Mouse (Mus musculus) CH12.LX (cell line): ENCODE measurements around the gene Spata6. TPM values are rescaled to one million over a fixed set of nuclear protein-coding genes. Genes with fewer than 3 reads are reported as not detected.

Experiments
- DNase-seq: peaks from one replicate; pipeline ENCODE4 v3.0.0-alpha.2; 2013; ENCODE audit errors: extremely low read depth
- H3K27ac ChIP-seq: 2 replicates; pipeline ENCODE4 v1.5.1; 2012; ENCODE audit warnings: low read depth, mild to moderate bottlenecking, control low read depth, moderate library complexity; ENCODE audit not compliant: insufficient read depth
- H3K27me3 ChIP-seq: replicated peaks from 2 replicates; pipeline ENCODE3; 2012; ENCODE audit warnings: inconsistent platforms
- H3K36me3 ChIP-seq, 2 experiments: replicated peaks in 1 of 2; 2 replicates each; pipeline versions ENCODE3 to v1.6.1; 2012; ENCODE audit warnings: inconsistent platforms in 1 of 2, low read length in 1 of 2, mild to moderate bottlenecking in 1 of 2, mixed read lengths in 1 of 2, moderate library complexity in 1 of 2; ENCODE audit not compliant: control insufficient read depth in 1 of 2, insufficient read depth in 1 of 2
- H3K4me1 ChIP-seq, 2 experiments: 2 replicates each; pipeline ENCODE4 v1.6.1; 2012; ENCODE audit warnings: inconsistent platforms in 1 of 2, moderate library complexity in 1 of 2; ENCODE audit not compliant: insufficient read depth in 2 of 2, control insufficient read depth in 1 of 2
- H3K4me2 ChIP-seq: 2 replicates; pipeline ENCODE4 v1.6.1; 2012; ENCODE audit warnings: low read depth, mild to moderate bottlenecking, control low read depth; ENCODE audit not compliant: poor library complexity, insufficient read depth, severe bottlenecking
- H3K4me3 ChIP-seq, 3 experiments: fragments of 150-350 bp in 1 of 3; sonication (generic) in 1 of 3; replicated peaks in 1 of 3; 2 replicates each; pipeline versions ENCODE3 to v1.5.1; 2011 to 2012; ENCODE audit warnings: low read depth in 2 of 3, low read length in 2 of 3, mild to moderate bottlenecking in 2 of 3, moderate library complexity in 2 of 3, control low read depth in 1 of 3, improper control_type of control experiment in 1 of 3, inconsistent platforms in 1 of 3, mixed read lengths in 1 of 3; ENCODE audit not compliant: poor library complexity in 1 of 3
- H3K79me2 ChIP-seq: replicated peaks from 2 replicates; pipeline ENCODE4 v1.6.1; 2012; ENCODE audit warnings: mild to moderate bottlenecking, moderate library complexity; ENCODE audit not compliant: control insufficient read depth, poor library complexity, insufficient read depth, severe bottlenecking; ENCODE audit errors: extremely low read depth
- H3K9ac ChIP-seq: 2 replicates; pipeline ENCODE4 v1.6.1; 2012; ENCODE audit warnings: low read depth, mild to moderate bottlenecking, control low read depth, moderate library complexity; ENCODE audit not compliant: insufficient read depth
- H3K9me3 ChIP-seq: replicated peaks from 2 replicates; pipeline ENCODE3; 2012; ENCODE audit warnings: low read length, inconsistent platforms, mixed read lengths
- BHLHE40 ChIP-seq: IDR thresholded peaks from 2 replicates; pipeline ENCODE4 v1.6.1; 2011; ENCODE audit warnings: mild to moderate bottlenecking, low read depth, low read length, improper control_type of control experiment
- CHD2 ChIP-seq: IDR thresholded peaks from 2 replicates; pipeline ENCODE4 v1.6.1; 2011; ENCODE audit warnings: low read length, improper control_type of control experiment
- CTCF ChIP-seq, 2 experiments: IDR thresholded peaks in 1 of 2; conservative IDR thresholded peaks in 1 of 2; 2 replicates each; pipeline ENCODE4 v1.5.1; 2011 to 2012; ENCODE audit warnings: low read depth in 2 of 2, low read length in 2 of 2, improper control_type of control experiment in 1 of 2, inconsistent platforms in 1 of 2, mild to moderate bottlenecking in 1 of 2, moderate library complexity in 1 of 2
- ELF1 ChIP-seq: IDR thresholded peaks from 2 replicates; pipeline ENCODE4 v1.6.1; 2014; ENCODE audit warnings: low read depth, mild to moderate bottlenecking, inconsistent platforms, low read length, improper control_type of control experiment
- JUND ChIP-seq: conservative IDR thresholded peaks from 2 replicates; pipeline ENCODE4 v1.6.1; 2011; ENCODE audit warnings: low read depth, low read length, improper control_type of control experiment
- KAT2A ChIP-seq: IDR thresholded peaks from 2 replicates; pipeline ENCODE4 v1.6.1; 2012; ENCODE audit warnings: low read length, improper control_type of control experiment, inconsistent platforms; ENCODE audit not compliant: insufficient replicate concordance
- MAFK ChIP-seq: IDR thresholded peaks from 2 replicates; pipeline ENCODE4 v1.6.1; 2011; ENCODE audit warnings: low read length, improper control_type of control experiment; ENCODE audit not compliant: insufficient replicate concordance
- MAZ ChIP-seq: IDR thresholded peaks from 2 replicates; pipeline ENCODE4 v1.6.1; 2012; ENCODE audit warnings: low read depth, mild to moderate bottlenecking, inconsistent platforms, low read length, improper control_type of control experiment, moderate library complexity
- NRF1 ChIP-seq: IDR thresholded peaks from 2 replicates; pipeline ENCODE4 v1.6.1; 2014; ENCODE audit warnings: low read depth, mild to moderate bottlenecking, inconsistent platforms, low read length, improper control_type of control experiment, moderate library complexity
- RAD21 ChIP-seq: IDR thresholded peaks from 2 replicates; pipeline ENCODE4 v1.6.1; 2011; ENCODE audit warnings: low read depth, mild to moderate bottlenecking, low read length, improper control_type of control experiment, moderate library complexity
- RCOR1 ChIP-seq: conservative IDR thresholded peaks from 2 replicates; pipeline ENCODE4 v1.6.1; 2012; ENCODE audit warnings: low read depth, mild to moderate bottlenecking, inconsistent platforms, low read length, improper control_type of control experiment
- SIN3A ChIP-seq: IDR thresholded peaks from 2 replicates; pipeline ENCODE4 v1.6.1; 2012; ENCODE audit warnings: low read length, improper control_type of control experiment, inconsistent platforms
- USF1 ChIP-seq: IDR thresholded peaks from 2 replicates; pipeline ENCODE4 v1.6.1; 2014; ENCODE audit warnings: low read depth, mild to moderate bottlenecking, inconsistent platforms, low read length, improper control_type of control experiment
- USF2 ChIP-seq: conservative IDR thresholded peaks from 2 replicates; pipeline ENCODE4 v1.6.1; 2011; ENCODE audit warnings: low read depth, low read length, improper control_type of control experiment
- ZC3H11A ChIP-seq: IDR thresholded peaks from 2 replicates; pipeline ENCODE4 v1.6.1; 2012; ENCODE audit warnings: low read depth, mild to moderate bottlenecking, inconsistent platforms, low read length, improper control_type of control experiment
- ZKSCAN1 ChIP-seq: IDR thresholded peaks from 2 replicates; pipeline ENCODE4 v1.6.1; 2012; ENCODE audit warnings: low read depth, inconsistent platforms, low read length, improper control_type of control experiment, borderline replicate concordance
- ZMIZ1 ChIP-seq: IDR thresholded peaks from 2 replicates; pipeline ENCODE4 v1.6.1; 2012; ENCODE audit warnings: low read depth, mild to moderate bottlenecking, inconsistent platforms, low read length, improper control_type of control experiment
- ZNF384 ChIP-seq: IDR thresholded peaks from 2 replicates; pipeline ENCODE4 v1.6.1; 2012; ENCODE audit warnings: low read depth, low read length, improper control_type of control experiment, inconsistent platforms
- dilution Hi-C: fragments of 300-500 bp; cut with MboI; formaldehyde crosslinking; loops from 2 replicates; pipeline ENCODE4 v1.14.3; 2020; ENCODE audit warnings: low sequenced_read_pairs; ENCODE audit not compliant: extremely low pct_unique_long_range_greater_than_20kb, extremely low pct_ligation_motif_present
- in situ Hi-C: fragments of 300-500 bp; cut with MboI; formaldehyde crosslinking; loops from 3 replicates; pipeline ENCODE4 v1.14.3; 2019; ENCODE audit warnings: low sequenced_read_pairs, low pct_ligation_motif_present, low pct_unique_long_range_greater_than_20kb, mixed read lengths
- polyA plus RNA-seq: library from polyadenylated mRNA; unstranded; fragments of >175 nt; gene quantifications from 2 replicates; pipeline ENCODE4 v1.2.1, GENCODE M21; 2012; ENCODE audit warnings: low read depth; ENCODE audit not compliant: insufficient read length
- total RNA-seq, 2 experiments: library from RNA; depleted of rRNA; stranded (reverse); fragments of 300-350 nt in 1 of 2; fragments of >200 nt in 1 of 2; gene quantifications; 2 replicates each; pipeline ENCODE4 v1.2.3; 2012 to 2014

The Spata6 gene
- total and polyA plus RNA-seq, 3 experiments, result 4.2 to 12.9 (median 11.1) TPM

DNA sequence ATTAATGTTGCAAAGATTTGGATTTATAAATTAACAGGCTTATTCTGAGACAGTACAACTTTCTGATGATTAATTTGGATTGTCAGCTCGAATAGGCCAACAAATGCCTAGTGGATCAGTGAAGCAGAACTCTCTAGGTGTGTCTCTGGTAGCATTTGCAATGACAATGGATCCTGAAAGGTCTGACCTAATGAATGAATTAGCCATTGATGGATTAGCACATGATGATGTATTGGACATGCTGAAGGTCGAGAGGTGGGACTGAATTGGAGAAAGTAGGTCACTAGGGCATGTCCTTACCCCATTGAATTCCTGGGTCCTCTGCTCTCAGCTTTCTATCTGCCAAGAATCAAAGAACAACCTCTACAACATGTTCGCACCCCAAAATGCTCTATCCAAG is 37.0 kb upstream of the Spata6 start:
- Histone ChIP-seq H3K36me3 (no peaks in the 10 kb centered on the region), H3K9ac (no peak overlapping the region), H3K79me2 (no peaks in the 10 kb centered on the region), H3K4me2 (no peak overlapping the region), H3K27me3 (no peaks in the 10 kb centered on the region), H3K27ac (no peak overlapping the region), H3K4me1 (peaks cover 0 to 4% of the 10 kb centered on the region in 2 experiments; a peak in 1 of 4 replicates), H3K4me3 (no peak overlapping the region), H3K9me3 (no peaks in the 10 kb centered on the region)
- dilution Hi-C loops, result no loop called here
- in situ Hi-C loops, result no loop called here
- no peak for TF ChIP-seq USF2
- no peak for TF ChIP-seq RAD21
- no peak for TF ChIP-seq MAZ
- no peak for TF ChIP-seq RCOR1
- TF ChIP-seq SIN3A, result no peak
- no peak for TF ChIP-seq JUND
- TF ChIP-seq ELF1, result no peak
- TF ChIP-seq BHLHE40, result no peak
- TF ChIP-seq ZMIZ1, result no peak
- no peak for TF ChIP-seq ZKSCAN1
- no peak for TF ChIP-seq NRF1
- TF ChIP-seq CHD2, result no peak
- no peak for DNase-seq

DNA sequence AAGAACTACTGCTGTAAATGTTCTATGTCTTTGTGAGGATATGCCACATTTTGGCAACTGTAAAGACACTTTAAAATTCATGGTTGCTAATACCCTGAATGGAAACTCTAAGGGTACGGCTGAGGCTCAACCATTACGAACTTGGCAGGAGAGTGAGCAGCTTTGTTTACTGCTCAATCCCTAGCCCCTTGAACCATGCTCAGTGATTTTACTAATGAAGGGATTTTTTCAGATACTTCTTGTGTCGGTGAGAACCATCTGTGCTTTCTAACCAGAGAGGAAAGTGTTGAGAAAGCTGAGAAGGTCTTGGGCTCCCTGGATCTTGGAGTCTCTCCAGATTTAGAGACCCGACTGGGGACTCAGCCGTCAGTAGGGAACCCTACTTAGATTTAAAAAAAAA is 35.9 kb upstream of the Spata6 start:
- Histone ChIP-seq H3K4me1 (peaks cover 0 to 4% of the 10 kb centered on the region in 2 experiments; a peak in 1 of 4 replicates), H3K9ac (no peak overlapping the region), H3K9me3 (no peaks in the 10 kb centered on the region), H3K27ac (no peak overlapping the region), H3K79me2 (no peaks in the 10 kb centered on the region), H3K4me3 (no peak overlapping the region), H3K27me3 (no peaks in the 10 kb centered on the region), H3K4me2 (no peak overlapping the region), H3K36me3 (no peaks in the 10 kb centered on the region)
- dilution Hi-C loops, result no loop called here
- in situ Hi-C loops, result no loop called here
- DNase-seq, result no peak
- TF ChIP-seq USF1 (no peak), ZNF384 (no peak), CHD2 (no peak), ZC3H11A (no peak), KAT2A (no peak), CTCF (conservative IDR thresholded peaks at IDR 0.05 in 1 of 2, IDR thresholded peaks at IDR 0.05 in 1 of 2; ENCODE audit: low read depth in 2 of 2, low read length in 2 of 2) (no peak), MAFK (no peak), ZKSCAN1 (no peak)
- TF ChIP-seq, all 38 proteins: peak for 0
